Mouse (Mus musculus): Measurements from ENCODE around the gene Clba1. TPM values are rescaled to one million over a fixed set of nuclear protein-coding genes. Genes with fewer than 3 reads are reported as not detected.
A peak's percentile ranks its signal among the peaks of the same experiment; 100 is the strongest.

Gene Clba1
- polyA plus RNA-seq, 1 experiment from 2014 or later = 8.8 TPM

DNA sequence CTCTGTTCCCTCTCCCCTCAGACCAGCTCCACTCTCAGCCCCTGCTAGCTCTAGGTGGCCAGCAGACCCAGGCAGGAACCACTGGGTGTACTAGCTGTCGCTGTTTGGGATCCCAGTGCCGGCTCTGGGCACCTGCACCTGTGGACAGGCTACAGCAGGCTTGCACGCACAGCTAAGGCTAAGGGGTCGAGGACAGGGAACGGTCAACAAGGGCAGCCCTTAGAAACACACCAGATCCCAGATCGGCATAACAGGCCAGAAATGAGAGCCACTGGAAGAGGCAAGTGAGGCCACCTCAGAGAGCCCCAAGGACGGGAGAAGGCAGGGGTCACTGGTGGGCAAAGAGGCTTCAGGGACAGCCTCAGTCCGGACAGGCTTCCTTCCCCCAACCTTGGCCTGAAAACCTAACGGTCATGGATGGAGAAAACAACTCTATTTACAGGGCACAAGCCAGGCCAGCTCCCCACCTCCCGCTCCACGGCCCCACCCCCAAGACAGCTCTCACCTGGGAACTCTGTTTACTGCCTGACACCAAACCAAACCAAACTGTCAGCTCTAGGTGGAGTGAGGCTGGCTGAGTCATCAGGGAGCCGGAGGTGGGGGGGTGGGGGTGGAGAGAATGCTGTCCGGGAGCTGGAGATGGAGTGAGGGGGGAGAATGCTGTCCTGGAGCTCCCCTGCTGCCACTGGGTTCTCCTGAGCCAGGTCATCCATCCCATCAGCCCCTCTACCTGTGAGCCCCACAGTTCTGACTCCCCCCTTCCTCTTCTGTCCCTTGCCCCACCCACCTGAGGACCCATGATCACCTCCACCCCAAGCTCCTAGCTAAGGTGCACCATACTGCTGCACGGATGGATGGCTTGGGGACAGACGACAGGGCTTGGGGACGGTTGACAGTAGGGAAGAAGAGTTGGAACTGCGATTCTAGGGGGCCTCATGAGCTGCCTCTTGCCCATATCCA is 11.9 kb upstream of the Clba1 start:
- Histone ChIP-seq H3K4me2 (replicated peaks) (no peak overlapping the region), H3K36me3 (no peaks in the 10 kb centered on the region), H3K4me1 (peaks cover 61% of the 10 kb centered on the region), H3K27ac (no peak overlapping the region), H3K9me3 (no peaks in the 10 kb centered on the region), H3K27me3 (peaks cover 37% of the 10 kb centered on the region), H3K9ac (no peak overlapping the region), H3K4me3 (no peak overlapping the region)
- 45% methylated on average over 17 of the region's 17 CpGs for WGBS
- no peak for ATAC-seq (ENCODE audit: low FRiP score, low read depth)

DNA sequence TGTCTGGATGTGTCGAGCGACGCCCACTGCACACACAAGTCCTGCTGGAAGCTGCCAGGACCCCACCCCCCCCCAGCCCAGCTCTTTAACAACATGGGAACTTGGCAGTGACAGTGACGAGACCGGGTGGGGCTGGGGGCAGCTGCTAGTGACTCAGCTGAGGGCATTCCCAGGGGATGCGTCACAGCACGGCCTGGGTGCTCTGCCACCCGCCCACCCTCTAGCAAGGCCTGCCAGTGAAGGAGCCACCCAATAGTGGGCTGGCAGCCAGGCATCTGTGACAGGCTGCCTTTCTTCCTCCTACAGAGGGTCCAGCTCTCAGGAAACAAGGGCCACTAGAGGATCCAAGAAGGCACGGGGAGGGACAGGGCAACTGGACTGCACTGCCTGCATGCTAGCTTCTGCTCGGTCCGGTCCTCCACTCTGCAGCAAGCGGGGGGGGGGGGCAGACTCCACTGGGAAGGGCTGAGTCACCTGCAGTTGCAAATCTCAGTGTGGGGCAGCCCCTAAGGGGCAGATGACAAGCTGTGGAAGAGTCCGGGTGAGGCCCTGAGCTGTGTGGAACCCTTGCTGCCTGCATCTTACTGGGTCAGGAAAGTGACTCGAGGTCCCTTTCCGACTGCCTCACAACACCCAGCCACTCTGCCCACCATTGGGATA is 10.9 kb upstream of the Clba1 start:
- peaks cover 69% of the 10 kb centered on the region for H3K4me1 ChIP-seq
- no peak overlapping the region; the same call in 1 of the 2 replicates for H3K4me2 ChIP-seq (replicated peaks)
- ATAC-seq (ENCODE audit: low FRiP score, low read depth) = no peak
- no peaks in the 10 kb centered on the region for H3K36me3 ChIP-seq
- H3K9ac ChIP-seq = no peak overlapping the region; the same call in 1 of the 2 replicates
- H3K4me3 ChIP-seq = no peak overlapping the region
- peaks cover 44% of the 10 kb centered on the region for H3K27me3 ChIP-seq
- WGBS = 62% methylated on average over 15 of the region's 15 CpGs
- no peak overlapping the region for H3K27ac ChIP-seq
- H3K9me3 ChIP-seq = no peaks in the 10 kb centered on the region

DNA sequence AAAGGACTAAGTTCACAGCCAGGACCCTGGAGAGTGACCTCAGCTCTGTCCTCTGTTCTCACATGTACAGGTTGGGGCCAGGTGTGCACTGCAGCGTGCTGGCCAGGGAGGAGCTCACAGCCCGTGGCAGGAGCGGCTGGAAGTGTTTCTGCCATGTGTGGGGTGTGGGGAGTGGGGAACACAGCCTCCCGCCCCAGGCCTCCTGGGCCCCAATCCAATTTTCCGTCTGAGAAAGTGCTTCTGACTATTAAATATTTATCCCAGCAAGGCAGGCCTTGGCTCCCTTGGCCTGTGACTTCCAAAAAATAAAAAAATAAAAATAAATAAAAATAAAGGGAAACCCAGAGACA is 10.4 kb upstream of the Clba1 start:
- Histone ChIP-seq H3K9me3 (no peaks in the 10 kb centered on the region), H3K9ac (0 out of 2 replicates have a peak overlapping the region, but pooled peaks have one; percentile 2), H3K27ac (no peak overlapping the region), H3K27me3 (peaks cover 47% of the 10 kb centered on the region), H3K4me2 (replicated peaks) (no peak overlapping the region; the same call in 1 of the 2 replicates), H3K36me3 (no peaks in the 10 kb centered on the region), H3K4me3 (no peak overlapping the region), H3K4me1 (peaks cover 69% of the 10 kb centered on the region)
- no peak for ATAC-seq (ENCODE audit: low FRiP score, low read depth)
- WGBS = 8% methylated on average over 5 of the region's 5 CpGs

DNA sequence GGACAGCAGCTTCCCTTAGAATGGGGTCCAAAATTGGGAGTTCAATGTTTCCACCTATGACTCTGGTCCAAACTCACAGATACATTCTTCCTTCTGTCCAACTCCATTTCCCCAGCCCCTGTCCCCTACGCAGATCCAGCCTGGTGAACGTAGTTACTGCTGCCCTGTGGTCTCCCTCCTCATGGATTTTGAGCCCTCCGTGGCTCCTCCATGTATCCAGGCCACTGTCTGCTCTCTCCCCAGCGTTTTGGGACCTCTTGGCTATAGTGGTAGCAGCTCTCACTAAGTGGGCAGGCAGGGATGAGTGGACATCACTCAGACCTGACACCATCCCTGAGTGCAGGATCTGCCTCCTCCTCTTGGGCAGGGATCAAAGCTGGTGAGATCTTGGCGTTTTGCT is 10.0 kb upstream of the Clba1 start:
- Histone ChIP-seq H3K9me3 (no peaks in the 10 kb centered on the region), H3K9ac (0 out of 2 replicates have a peak overlapping the region, but pooled peaks have one; percentile 2), H3K4me2 (replicated peaks) (no peak overlapping the region), H3K4me1 (peaks cover 65% of the 10 kb centered on the region), H3K27ac (peak overlapping the region; percentile 58; the same call in 1 of the 2 replicates), H3K4me3 (no peak overlapping the region), H3K27me3 (peaks cover 48% of the 10 kb centered on the region), H3K36me3 (no peaks in the 10 kb centered on the region)
- 67% methylated on average over 5 of the region's 5 CpGs for WGBS
- ATAC-seq (ENCODE audit: low FRiP score, low read depth) = no peak

GRCm38 (mm10) chr12:112799237-112799970 is 9.3 kb upstream of the Clba1 start:
- H3K4me2 ChIP-seq (replicated peaks) = no peak overlapping the region
- H3K4me3 ChIP-seq = no peak overlapping the region
- H3K9me3 ChIP-seq = no peaks in the 10 kb centered on the region
- H3K4me1 ChIP-seq = peaks cover 63% of the 10 kb centered on the region
- 83% methylated on average over 10 of the region's 10 CpGs for WGBS
- H3K27me3 ChIP-seq = peaks cover 48% of the 10 kb centered on the region
- H3K27ac ChIP-seq = no peak overlapping the region
- no peak for ATAC-seq (ENCODE audit: low FRiP score, low read depth)
- H3K9ac ChIP-seq = no peak overlapping the region
- no peaks in the 10 kb centered on the region for H3K36me3 ChIP-seq

- H3K4me2 ChIP-seq (replicated peaks) = no peak overlapping the region
- H3K27me3 ChIP-seq = peaks cover 48% of the 10 kb centered on the region
- 6% methylated on average over 4 of the region's 4 CpGs for WGBS
- peaks cover 59% of the 10 kb centered on the region for H3K4me1 ChIP-seq
- H3K9ac ChIP-seq = no peak overlapping the region
- no peaks in the 10 kb centered on the region for H3K9me3 ChIP-seq
- H3K27ac ChIP-seq = no peak overlapping the region
- no peak overlapping the region for H3K4me3 ChIP-seq
- no peaks in the 10 kb centered on the region for H3K36me3 ChIP-seq
- no peak for ATAC-seq (ENCODE audit: low FRiP score, low read depth)
Observed at GRCm38 (mm10) chr12:112800476-112800875, 8.3 kb upstream of the Clba1 start.

GRCm38 (mm10) chr12:112801864-112802846 is 6.6 kb upstream of the Clba1 start, which contains the start of gene Ahnak2:
Gene Ahnak2 (minus strand): TSS chr12:112802657.
- peak; percentile 39; the same call in 1 of the 2 replicates for ATAC-seq (ENCODE audit: low FRiP score, low read depth)
- Histone ChIP-seq H3K36me3 (no peaks in the 10 kb centered on the region), H3K4me3 (peak within 1 kb of the TSS; percentile 58), H3K4me2 (replicated peaks) (peak within 1 kb of the TSS; percentile 100), H3K9ac (peak within 1 kb of the TSS; percentile 72), H3K4me1 (peaks cover 43% of the 10 kb centered on the region), H3K9me3 (no peaks in the 10 kb centered on the region), H3K27me3 (peaks cover 44% of the 10 kb centered on the region), H3K27ac (no peak within 1 kb of the TSS)
- 5% methylated on average over 56 of the region's 69 CpGs for WGBS

- Histone ChIP-seq H3K9me3 (no peaks in the 10 kb centered on the region), H3K4me1 (peaks cover 36% of the 10 kb centered on the region), H3K36me3 (no peaks in the 10 kb centered on the region), H3K27me3 (peaks cover 37% of the 10 kb centered on the region), H3K9ac (no peak overlapping the region), H3K4me3 (no peak overlapping the region), H3K27ac (no peak overlapping the region), H3K4me2 (replicated peaks) (peak overlapping the region; percentile 100; the same call in 1 of the 2 replicates)
- 15% methylated on average over 3 of the region's 3 CpGs for WGBS
- no peak for ATAC-seq (ENCODE audit: low FRiP score, low read depth)
Observed at GRCm38 (mm10) chr12:112802917-112803316, 5.8 kb upstream of the Clba1 start.

DNA sequence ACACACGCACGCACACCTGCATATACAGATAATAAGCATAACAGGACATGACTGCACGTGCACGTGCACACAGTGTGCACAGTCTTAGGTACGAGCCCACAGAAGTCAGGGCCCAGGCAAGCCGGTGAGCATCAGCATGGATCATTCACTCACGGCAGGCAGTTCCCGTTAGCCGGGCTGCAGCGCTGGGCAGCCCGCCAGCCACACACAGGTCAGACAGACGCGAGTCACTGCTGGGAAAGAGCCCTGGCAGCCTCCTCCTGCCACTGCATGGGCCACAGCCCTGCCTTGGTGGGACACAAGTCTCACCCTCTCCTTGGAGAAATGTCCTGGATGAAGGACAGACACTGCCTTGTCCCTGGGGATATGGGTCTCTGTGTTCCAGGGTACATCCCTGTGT is 4.7 kb upstream of the Clba1 start:
- no peak for ATAC-seq (ENCODE audit: low FRiP score, low read depth)
- H3K4me3 ChIP-seq = no peak overlapping the region
- no peaks in the 10 kb centered on the region for H3K36me3 ChIP-seq
- H3K4me2 ChIP-seq (replicated peaks) = no peak overlapping the region
- no peaks in the 10 kb centered on the region for H3K9me3 ChIP-seq
- H3K9ac ChIP-seq = no peak overlapping the region; the same call in 1 of the 2 replicates
- H3K27ac ChIP-seq = no peak overlapping the region
- peaks cover 34% of the 10 kb centered on the region for H3K27me3 ChIP-seq
- 48% methylated on average over 13 of the region's 13 CpGs for WGBS
- peaks cover 32% of the 10 kb centered on the region for H3K4me1 ChIP-seq

DNA sequence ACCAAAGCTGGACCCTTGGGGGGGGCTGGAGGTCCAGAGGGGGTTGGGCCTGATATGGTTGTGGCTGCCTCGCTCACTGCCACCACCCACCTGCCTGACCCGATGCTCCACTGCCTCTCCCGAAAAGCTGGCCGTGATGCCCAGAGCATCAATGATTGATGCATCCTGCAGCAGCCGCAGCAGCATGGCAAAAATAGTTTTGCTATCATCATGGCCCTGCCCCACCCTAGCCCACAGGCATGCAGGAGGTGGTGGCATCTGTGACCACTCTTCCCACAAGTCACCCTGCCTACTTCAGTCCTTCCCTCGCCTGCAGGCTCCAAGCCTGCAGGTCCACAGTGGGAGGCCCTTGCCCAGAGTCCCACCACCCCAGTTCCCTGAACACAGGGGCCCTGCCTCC is 2.7 kb upstream of the Clba1 start:
- Histone ChIP-seq H3K9ac (no peak overlapping the region), H3K4me3 (no peak overlapping the region), H3K9me3 (no peaks in the 10 kb centered on the region), H3K4me2 (replicated peaks) (no peak overlapping the region), H3K27ac (no peak overlapping the region), H3K36me3 (no peaks in the 10 kb centered on the region), H3K27me3 (peaks cover 37% of the 10 kb centered on the region), H3K4me1 (peaks cover 37% of the 10 kb centered on the region)
- ATAC-seq (ENCODE audit: low FRiP score, low read depth) = no peak
- WGBS = 79% methylated on average over 6 of the region's 6 CpGs

- Histone ChIP-seq H3K27ac (no peak overlapping the region), H3K9me3 (no peaks in the 10 kb centered on the region), H3K4me3 (no peak overlapping the region; the same call in 1 of the 2 replicates), H3K27me3 (peaks cover 23% of the 10 kb centered on the region), H3K4me1 (peaks cover 25% of the 10 kb centered on the region), H3K9ac (peak overlapping the region; percentile 68; the same call in 1 of the 2 replicates), H3K36me3 (peaks cover 8% of the 10 kb centered on the region), H3K4me2 (replicated peaks) (peak overlapping the region; percentile 99; the same call in 1 of the 2 replicates)
- no peak for ATAC-seq (ENCODE audit: low FRiP score, low read depth)
- 82% methylated on average over 4 of the region's 4 CpGs for WGBS
Observed at GRCm38 (mm10) chr12:112807796-112808195, 941 bp upstream of the Clba1 start.

Measured in limb, embryonic 13.5 days (tissue).